Mouse (Mus musculus) hindbrain, embryonic 16.5 days (tissue): ENCODE results near the gene Vmn1r89. TPM values are rescaled to one million over a fixed set of nuclear protein-coding genes. Genes with fewer than 3 reads are reported as not detected.

Experiments
- ATAC-seq: fragments of 200-750 bp; cut with Nextera tagmentation; 2 replicates; pipeline ENCODE4 v1.8.0; 2017; ENCODE audit warnings: moderate TSS enrichment, moderate library complexity
- H3K27ac ChIP-seq: fragments of 300-500 bp; sonication (generic); 2 replicates; pipeline ENCODE4 v1.5.1; 2014; ENCODE audit warnings: low read depth, mild to moderate bottlenecking, control low read depth, low read length, moderate library complexity
- H3K27me3 ChIP-seq: fragments of 300-500 bp; sonication (generic); replicated peaks from 2 replicates; pipeline ENCODE4 v1.6.1; 2014; ENCODE audit warnings: low read length; ENCODE audit not compliant: control insufficient read depth, insufficient read depth
- H3K36me3 ChIP-seq: fragments of 300-500 bp; sonication (generic); 2 replicates; pipeline ENCODE4 v1.6.1; 2014; ENCODE audit warnings: mild to moderate bottlenecking, low read length, moderate library complexity, mixed read lengths; ENCODE audit not compliant: control insufficient read depth, insufficient read depth
- H3K4me1 ChIP-seq: fragments of 300-500 bp; sonication (generic); 2 replicates; pipeline ENCODE4 v1.6.1; 2014; ENCODE audit warnings: low read depth, low read length; ENCODE audit not compliant: control insufficient read depth, insufficient read depth
- H3K4me2 ChIP-seq: fragments of 300-500 bp; sonication (generic); 2 replicates; pipeline ENCODE4 v1.6.1; 2014; ENCODE audit warnings: mild to moderate bottlenecking, low read length, control low read depth, moderate library complexity
- H3K4me3 ChIP-seq: fragments of 300-500 bp; sonication (generic); 2 replicates; pipeline ENCODE4 v1.5.1; 2014; ENCODE audit warnings: mild to moderate bottlenecking, low read length, control low read depth, moderate library complexity
- H3K9ac ChIP-seq: fragments of 300-500 bp; sonication (generic); 2 replicates; pipeline ENCODE4 v1.6.1; 2014; ENCODE audit warnings: low read depth, mild to moderate bottlenecking, control low read depth, low read length, moderate library complexity
- H3K9me3 ChIP-seq: fragments of 300-500 bp; sonication (generic); 2 replicates; pipeline ENCODE4 v1.6.1; 2014; ENCODE audit warnings: mild to moderate bottlenecking, low read length, moderate library complexity; ENCODE audit not compliant: control insufficient read depth
- WGBS: fragments of 180-500 bp; shearing (Covaris S2); extraction: QIAGEN DNeasy Blood & Tissue Kit; methylation state at CpG from one replicate; pipeline ENCODE4 v1.1.7; 2014; 5-methylcytosine and 5-hydroxymethylcytosine counted together
- polyA plus RNA-seq: library from polyadenylated mRNA; unstranded; fragments of >200 nt; fragmentation: Nextera tagmentation; extraction: Ambion mirVana; gene quantifications from 2 replicates; pipeline ENCODE4 v1.2.1, GENCODE M21; 2015

Vmn1r89 gene
- polyA plus RNA-seq: not detected in 2 replicates

- no peak for ATAC-seq
Observed at GRCm38 (mm10) chr7:13212720-13213119, at the start of gene Vmn1r89. Gene Vmn1r89, plus strand, starts transcription at chr7:13213020.

GRCm38 (mm10) chr7:13260746-13261700 lies 48.2 kb downstream of the Vmn1r89 start:
- peak; percentile 31 for ATAC-seq
- H3K4me2 ChIP-seq: no peak overlapping the region
- no peaks in the 10 kb centered on the region for H3K4me1 ChIP-seq
- H3K4me3 ChIP-seq: no peak overlapping the region
- no peaks in the 10 kb centered on the region for H3K9me3 ChIP-seq
- no peak overlapping the region for H3K27ac ChIP-seq
- no peaks in the 10 kb centered on the region; the same call in 1 of the 2 replicates for H3K36me3 ChIP-seq
- WGBS: 46% methylated on average over 50 of the region's 50 CpGs
- no peaks in the 10 kb centered on the region for H3K27me3 ChIP-seq
- no peak overlapping the region for H3K9ac ChIP-seq

More at GRCm38 (mm10) chr7:13212720-13213119, at the start of gene Vmn1r89:
- no peaks in the 10 kb centered on the region for H3K36me3 ChIP-seq
- H3K27me3 ChIP-seq: no peaks in the 10 kb centered on the region
- H3K4me3 ChIP-seq: no peak within 1 kb of the TSS
- no peak within 1 kb of the TSS for H3K9ac ChIP-seq
- H3K4me1 ChIP-seq: no peaks in the 10 kb centered on the region
- no peak within 1 kb of the TSS for H3K4me2 ChIP-seq
- H3K27ac ChIP-seq: no peak within 1 kb of the TSS
- no peaks in the 10 kb centered on the region for H3K9me3 ChIP-seq

- Histone ChIP-seq H3K4me2 (no peak overlapping the region), H3K27ac (no peak overlapping the region), H3K4me1 (no peaks in the 10 kb centered on the region), H3K36me3 (no peaks in the 10 kb centered on the region; the same call in 1 of the 2 replicates), H3K27me3 (no peaks in the 10 kb centered on the region), H3K9ac (no peak overlapping the region), H3K4me3 (no peak overlapping the region), H3K9me3 (no peaks in the 10 kb centered on the region)
- 81% methylated on average over 5 of the region's 5 CpGs for WGBS
- ATAC-seq: no peak
Observed at GRCm38 (mm10) chr7:13263851-13264250, 51.0 kb downstream of the Vmn1r89 start.

DNA sequence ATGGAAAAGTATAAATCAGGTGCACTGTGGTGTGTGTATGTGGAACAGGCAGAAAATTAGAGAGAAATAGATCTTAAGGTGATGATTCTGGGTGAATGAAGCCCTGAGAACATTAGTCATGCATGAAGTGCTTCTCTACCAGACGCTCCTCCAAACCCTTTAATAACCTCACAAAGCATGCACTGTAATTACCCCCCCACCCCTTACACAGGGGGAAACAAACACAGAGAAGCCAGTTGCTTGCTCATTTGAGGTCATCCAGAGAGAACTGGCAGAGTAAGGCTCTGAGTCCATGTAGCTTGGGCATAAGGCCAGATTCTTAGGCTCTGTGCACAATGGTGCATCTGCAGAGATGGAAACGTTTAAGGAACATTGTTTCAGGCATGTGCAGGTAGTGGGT lies 51.6 kb downstream of the Vmn1r89 start:
- no peaks in the 10 kb centered on the region for H3K27me3 ChIP-seq
- no peak overlapping the region for H3K27ac ChIP-seq
- H3K9me3 ChIP-seq: no peaks in the 10 kb centered on the region
- H3K4me1 ChIP-seq: no peaks in the 10 kb centered on the region
- no peaks in the 10 kb centered on the region; the same call in none of the 2 replicates for H3K36me3 ChIP-seq
- no peak overlapping the region for H3K9ac ChIP-seq
- WGBS: 43% methylated on average over 2 of the region's 2 CpGs
- ATAC-seq: no peak
- H3K4me2 ChIP-seq: no peak overlapping the region
- H3K4me3 ChIP-seq: no peak overlapping the region

DNA sequence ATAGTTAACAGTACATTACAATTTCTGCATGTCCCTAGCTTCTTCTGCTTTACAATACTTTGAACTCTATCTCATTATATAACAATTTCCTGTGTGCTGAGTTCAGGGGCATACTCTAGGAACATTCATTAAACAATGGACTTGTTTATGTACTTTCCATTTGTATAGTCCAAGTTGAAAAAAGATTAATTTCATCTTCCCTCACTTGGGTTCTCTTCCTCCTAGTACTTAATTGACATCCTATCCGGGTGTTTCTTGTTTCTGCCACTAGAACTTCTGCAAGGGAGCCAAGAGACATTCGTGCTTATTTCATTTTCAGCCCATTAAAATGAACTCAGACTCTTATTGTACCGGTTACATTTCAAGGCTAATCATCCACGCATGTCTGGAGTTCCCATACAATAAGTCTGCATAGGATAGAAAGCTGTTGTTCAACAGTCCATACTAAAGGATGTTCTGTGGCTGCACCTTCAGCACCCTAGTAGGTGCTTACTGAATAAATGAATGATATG lies 56.0 kb downstream of the Vmn1r89 start:
- 87% methylated on average over 4 of the region's 4 CpGs for WGBS
- H3K9me3 ChIP-seq: no peaks in the 10 kb centered on the region
- no peaks in the 10 kb centered on the region for H3K27me3 ChIP-seq
- no peak overlapping the region for H3K4me3 ChIP-seq
- H3K27ac ChIP-seq: no peak overlapping the region
- H3K4me2 ChIP-seq: no peak overlapping the region
- no peaks in the 10 kb centered on the region for H3K4me1 ChIP-seq
- ATAC-seq: no peak
- no peak overlapping the region for H3K9ac ChIP-seq
- H3K36me3 ChIP-seq: no peaks in the 10 kb centered on the region; the same call in 1 of the 2 replicates

- Histone ChIP-seq H3K4me3 (no peak overlapping the region), H3K4me1 (no peaks in the 10 kb centered on the region), H3K27me3 (no peaks in the 10 kb centered on the region), H3K36me3 (peaks cover 2% of the 10 kb centered on the region; the same call in 1 of the 2 replicates), H3K9ac (no peak overlapping the region), H3K9me3 (no peaks in the 10 kb centered on the region), H3K4me2 (no peak overlapping the region), H3K27ac (no peak overlapping the region)
- ATAC-seq: no peak
- 60% methylated on average over 11 of the region's 11 CpGs for WGBS
Observed at GRCm38 (mm10) chr7:13269394-13269793, 56.6 kb downstream of the Vmn1r89 start.

Other genes starting within 250 kb of the Vmn1r89 start
- gene Zfp324, start 247.2 kb upstream of the Vmn1r89 start, polyA plus RNA-seq: 11.9 and 13.5 TPM in 2 replicates
- 11.9 and 12.4 TPM in 2 replicates for gene Zfp446, start 235.2 kb upstream of the Vmn1r89 start, polyA plus RNA-seq
- 0.38 and 0.46 TPM in 2 replicates for gene Slc27a5, start 214.8 kb upstream of the Vmn1r89 start, polyA plus RNA-seq
- gene Trim28, start 213.9 kb upstream of the Vmn1r89 start, polyA plus RNA-seq: 165 and 195 TPM in 2 replicates
- 38.3 and 41.4 TPM in 2 replicates for gene Zbtb45, start 203.0 kb upstream of the Vmn1r89 start, polyA plus RNA-seq
- gene Chmp2a, start 178.2 kb upstream of the Vmn1r89 start, polyA plus RNA-seq: 174 TPM in 2 replicates
- gene Ube2m, start 174.7 kb upstream of the Vmn1r89 start, polyA plus RNA-seq: 41.3 and 64.6 TPM in 2 replicates
- 9.3 and 9.7 TPM in 2 replicates for gene Mzf1, start 158.3 kb upstream of the Vmn1r89 start, polyA plus RNA-seq
- 0.34 TPM in 2 replicates for gene Vmn1r85, start 117.8 kb upstream of the Vmn1r89 start, polyA plus RNA-seq
- gene Vmn1r86, start 93.1 kb upstream of the Vmn1r89 start, polyA plus RNA-seq: not detected in 2 replicates
- not detected in 2 replicates for gene Vmn1r87, start 72.9 kb upstream of the Vmn1r89 start, polyA plus RNA-seq
- not detected in 2 replicates for gene Vmn1r88, start 53.5 kb upstream of the Vmn1r89 start, polyA plus RNA-seq
- 36.0 and 37.4 TPM in 2 replicates for gene Lig1, start 64.3 kb downstream of the Vmn1r89 start, polyA plus RNA-seq
- gene Zswim9, start 65.7 kb downstream of the Vmn1r89 start, polyA plus RNA-seq: 10.3 and 11.9 TPM in 2 replicates
- gene Pla2g4c, start 111.6 kb downstream of the Vmn1r89 start, polyA plus RNA-seq: 0.44 and 1.1 TPM in 2 replicates
- gene Cabp5, start 185.1 kb downstream of the Vmn1r89 start, polyA plus RNA-seq: 0.10 TPM in 1 of 2 replicates, not detected in the other
- gene Bsph1, start 237.8 kb downstream of the Vmn1r89 start, polyA plus RNA-seq: not detected in 2 replicates